Mouse (Mus musculus): ENCODE measurements around the gene Fam71a. TPM values are rescaled to one million over a fixed set of nuclear protein-coding genes. Genes with fewer than 3 reads are reported as not detected.
A peak's percentile ranks its signal among the peaks of the same experiment; 100 is the strongest.
"Not testable (repeated sequence)": the region's sequence is repeated elsewhere in the genome, so short reads cannot be mapped to it uniquely, and the experiment has no call there.

Fam71a gene
- polyA plus RNA-seq, 1 experiment, result not detected

- Histone ChIP-seq H3K27ac (ENCODE audit: insufficient read depth, low read depth, low read length) (no peak overlapping the region), H3K27me3 (replicated peaks; ENCODE audit: control insufficient read depth, insufficient read depth, low read length) (no peaks in the 10 kb centered on the region), H3K4me3 (ENCODE audit: insufficient read depth, low read depth, low read length) (no peak overlapping the region), H3K4me1 (ENCODE audit: control insufficient read depth, insufficient read depth, low read length) (no peaks in the 10 kb centered on the region), H3K36me3 (ENCODE audit: control insufficient read depth, insufficient read depth, low read length) (no peaks in the 10 kb centered on the region)
- no peak for DNase-seq
- TF ChIP-seq POLR2A (IDR thresholded peaks at IDR 0.05; ENCODE audit: low read depth, low read length) (no peak), CTCF (conservative IDR thresholded peaks at IDR 0.05; ENCODE audit: insufficient read depth, insufficient read length, low read depth, low read length) (no peak)
- WGBS, result 71% methylated on average over 4 of the region's 4 CpGs
These were observed 1.6 kb upstream of the Fam71a start for GRCm38 (mm10) chr1:191166189-191166588.

DNA sequence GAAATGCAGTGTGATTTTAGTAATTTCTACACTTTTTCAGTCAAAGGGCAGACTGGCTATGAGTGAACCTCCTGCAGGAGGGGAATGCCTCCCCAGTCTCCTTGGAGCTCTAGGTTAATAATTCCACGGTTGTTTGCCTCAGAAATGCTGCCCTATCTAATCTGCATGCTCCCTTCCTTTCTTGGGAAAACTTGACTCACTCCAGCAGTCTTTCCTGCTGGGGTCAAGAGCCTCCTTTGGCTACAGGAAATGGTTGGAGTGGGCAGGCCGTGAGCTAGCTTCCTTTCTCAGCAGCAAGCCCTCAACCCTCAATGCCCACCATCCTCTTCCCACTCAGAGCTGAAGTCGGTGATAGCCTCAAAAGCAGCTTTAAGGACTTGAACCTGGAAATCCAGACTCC, 10.3 kb downstream of the Fam71a start:
- Histone ChIP-seq H3K27ac (ENCODE audit: insufficient read depth, low read depth, low read length) (no peak overlapping the region), H3K27me3 (replicated peaks; ENCODE audit: control insufficient read depth, insufficient read depth, low read length) (no peaks in the 10 kb centered on the region), H3K36me3 (ENCODE audit: control insufficient read depth, insufficient read depth, low read length) (no peaks in the 10 kb centered on the region), H3K4me3 (ENCODE audit: insufficient read depth, low read depth, low read length) (no peak overlapping the region), H3K4me1 (ENCODE audit: control insufficient read depth, insufficient read depth, low read length) (no peaks in the 10 kb centered on the region)
- no peak for DNase-seq
- 23% methylated on average over 3 of the region's 3 CpGs for WGBS
- TF ChIP-seq POLR2A (IDR thresholded peaks at IDR 0.05; ENCODE audit: low read depth, low read length), result no peak
- TF ChIP-seq CTCF (conservative IDR thresholded peaks at IDR 0.05; ENCODE audit: insufficient read depth, insufficient read length, low read depth, low read length), result no peak

DNA sequence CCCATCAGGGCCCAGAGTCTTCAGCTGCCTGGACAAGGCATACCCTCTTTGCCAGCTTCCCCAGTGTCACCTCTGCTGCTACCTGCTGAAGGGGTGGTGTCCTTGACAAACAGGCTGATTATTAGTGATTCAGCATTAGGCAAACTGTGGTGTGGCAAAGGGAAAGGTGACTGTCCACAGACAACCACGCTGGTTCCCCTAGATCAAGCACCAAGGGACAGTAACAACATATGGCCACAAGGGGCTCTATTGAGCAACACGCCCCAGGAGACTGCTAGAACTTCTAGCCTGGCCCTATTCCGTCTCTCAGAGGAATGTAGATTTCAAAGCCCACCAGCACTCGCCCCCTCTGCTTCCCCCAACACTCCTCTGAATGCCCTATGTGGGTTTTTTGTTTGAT, 11.6 kb downstream of the Fam71a start:
- Histone ChIP-seq H3K4me1 (ENCODE audit: control insufficient read depth, insufficient read depth, low read length) (no peaks in the 10 kb centered on the region), H3K27me3 (replicated peaks; ENCODE audit: control insufficient read depth, insufficient read depth, low read length) (no peaks in the 10 kb centered on the region), H3K36me3 (ENCODE audit: control insufficient read depth, insufficient read depth, low read length) (no peaks in the 10 kb centered on the region), H3K4me3 (ENCODE audit: insufficient read depth, low read depth, low read length) (no peak overlapping the region), H3K27ac (ENCODE audit: insufficient read depth, low read depth, low read length) (no peak overlapping the region)
- whole genome bisulfite sequencing, result 41% methylated on average over 4 of the region's 4 CpGs
- DNase-seq, result peak; percentile 50
- TF ChIP-seq CTCF (conservative IDR thresholded peaks at IDR 0.05; ENCODE audit: insufficient read depth, insufficient read length, low read depth, low read length), result peak; percentile 82
- no peak for TF ChIP-seq POLR2A (IDR thresholded peaks at IDR 0.05; ENCODE audit: low read depth, low read length)

DNA sequence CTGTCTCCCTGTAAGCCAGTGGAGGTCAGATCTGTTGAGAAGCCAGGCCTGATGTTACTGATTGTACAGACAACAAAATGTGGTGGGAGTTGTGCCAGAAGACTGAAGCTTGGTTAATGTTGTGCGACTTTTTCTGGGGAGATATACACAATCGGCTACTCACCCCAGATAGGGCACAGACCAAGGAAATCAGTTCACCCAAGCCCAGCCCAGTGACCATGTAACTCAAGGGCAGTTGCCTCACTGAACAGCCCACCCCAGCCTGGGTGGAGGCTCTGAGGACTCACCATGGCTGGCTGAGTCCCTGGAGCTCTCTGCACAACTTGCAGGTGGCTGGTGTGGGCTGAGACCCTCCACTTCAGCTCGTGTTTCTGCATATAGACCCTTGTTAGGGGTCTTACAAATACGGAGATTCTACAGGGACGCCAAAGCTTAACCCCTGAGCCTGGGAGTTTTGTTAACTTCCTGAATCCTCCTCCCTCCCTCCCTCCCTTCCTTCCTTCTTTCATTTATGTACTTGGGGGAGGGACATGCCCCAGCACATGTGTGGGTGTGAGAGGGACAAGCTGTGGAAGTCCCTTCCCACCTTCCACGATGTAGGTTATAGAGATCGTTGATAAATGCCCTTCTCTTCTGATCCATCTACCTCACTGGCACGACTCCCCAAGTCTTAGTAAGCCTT, 13.6 kb downstream of the Fam71a start:
- Histone ChIP-seq H3K27ac (ENCODE audit: insufficient read depth, low read depth, low read length) (no peak overlapping the region), H3K36me3 (ENCODE audit: control insufficient read depth, insufficient read depth, low read length) (no peaks in the 10 kb centered on the region), H3K4me1 (ENCODE audit: control insufficient read depth, insufficient read depth, low read length) (no peaks in the 10 kb centered on the region), H3K27me3 (replicated peaks; ENCODE audit: control insufficient read depth, insufficient read depth, low read length) (no peaks in the 10 kb centered on the region), H3K4me3 (ENCODE audit: insufficient read depth, low read depth, low read length) (no peak overlapping the region)
- 50% methylated on average over 8 of the region's 8 CpGs for WGBS
- TF ChIP-seq POLR2A (IDR thresholded peaks at IDR 0.05; ENCODE audit: low read depth, low read length) (no peak), CTCF (conservative IDR thresholded peaks at IDR 0.05; ENCODE audit: insufficient read depth, insufficient read length, low read depth, low read length) (no peak)
- DNase-seq, result no peak

DNA sequence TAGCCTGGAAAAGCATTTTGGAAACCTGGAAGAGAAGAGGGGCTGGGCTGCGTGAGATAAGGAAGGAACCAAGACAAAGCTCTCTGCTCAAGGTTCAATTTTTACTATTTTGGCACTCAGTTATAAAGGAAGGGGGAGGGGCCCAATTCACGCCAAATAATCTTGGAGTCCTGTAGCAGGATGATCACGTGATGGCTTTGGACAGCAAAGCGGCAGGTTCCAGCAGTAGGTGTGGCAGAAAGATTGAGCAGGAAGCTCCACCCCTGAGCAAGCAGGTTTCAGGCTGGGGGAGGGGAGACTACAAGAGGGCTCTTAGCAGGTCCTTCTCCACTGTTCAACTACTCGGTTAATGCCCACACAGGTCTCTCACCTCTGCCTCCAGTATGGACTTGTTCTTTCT, 15.1 kb downstream of the Fam71a start:
- WGBS, result 69% methylated on average over 5 of the region's 5 CpGs
- H3K4me3 ChIP-seq (ENCODE audit: insufficient read depth, low read depth, low read length); H3K36me3 ChIP-seq (ENCODE audit: control insufficient read depth, insufficient read depth, low read length): not testable (repeated sequence)

GRCm38 (mm10) chr1:191140983-191141382, 23.6 kb downstream of the Fam71a start:
- no peak overlapping the region for H3K27ac ChIP-seq (ENCODE audit: insufficient read depth, low read depth, low read length)
- no peak for DNase-seq
- TF ChIP-seq POLR2A (IDR thresholded peaks at IDR 0.05; ENCODE audit: low read depth, low read length) (no peak), CTCF (conservative IDR thresholded peaks at IDR 0.05; ENCODE audit: insufficient read depth, insufficient read length, low read depth, low read length) (no peak)
- no peaks in the 10 kb centered on the region for H3K4me1 ChIP-seq (ENCODE audit: control insufficient read depth, insufficient read depth, low read length)
- no peak overlapping the region for H3K4me3 ChIP-seq (ENCODE audit: insufficient read depth, low read depth, low read length)
- H3K36me3 ChIP-seq (ENCODE audit: control insufficient read depth, insufficient read depth, low read length), result no peaks in the 10 kb centered on the region
- WGBS, result 57% methylated on average over 8 of the region's 8 CpGs
- no peaks in the 10 kb centered on the region for H3K27me3 ChIP-seq (replicated peaks; ENCODE audit: control insufficient read depth, insufficient read depth, low read length)

More for the DNA sequence above, 15.1 kb downstream of the Fam71a start:
- not testable (repeated sequence) for H3K4me1 ChIP-seq (ENCODE audit: control insufficient read depth, insufficient read depth, low read length); DNase-seq; H3K27ac ChIP-seq (ENCODE audit: insufficient read depth, low read depth, low read length); H3K27me3 ChIP-seq (replicated peaks; ENCODE audit: control insufficient read depth, insufficient read depth, low read length)

- 69% methylated on average over 7 of the region's 7 CpGs for WGBS
- Histone ChIP-seq H3K4me1 (ENCODE audit: control insufficient read depth, insufficient read depth, low read length) (no peaks in the 10 kb centered on the region), H3K27ac (ENCODE audit: insufficient read depth, low read depth, low read length) (no peak overlapping the region)
These were observed 25.6 kb downstream of the Fam71a start for GRCm38 (mm10) chr1:191138874-191139495.

More at GRCm38 (mm10) chr1:191138874-191139495, 25.6 kb downstream of the Fam71a start:
- Histone ChIP-seq H3K36me3 (ENCODE audit: control insufficient read depth, insufficient read depth, low read length) (no peaks in the 10 kb centered on the region), H3K4me3 (ENCODE audit: insufficient read depth, low read depth, low read length) (no peak overlapping the region), H3K27me3 (replicated peaks; ENCODE audit: control insufficient read depth, insufficient read depth, low read length) (no peaks in the 10 kb centered on the region)
- no peak for TF ChIP-seq CTCF (conservative IDR thresholded peaks at IDR 0.05; ENCODE audit: insufficient read depth, insufficient read length, low read depth, low read length)
- DNase-seq, result no peak

All from kidney, adult 2 months (tissue).